Mouse (Mus musculus): ENCODE results near the gene Ptpn13.

GRCm38 (mm10) chr5:103501839-103502238 is 76.8 kb downstream of the Ptpn13 start:
- TF ChIP-seq CTCF (IDR thresholded peaks at IDR 0.05 in 2 of 3, conservative IDR thresholded peaks at IDR 0.05 in 1 of 3; ENCODE audit: control insufficient read depth in 1 of 3, insufficient read depth in 1 of 3, low read depth in 2 of 3, low read length in 3 of 3, poor library complexity in 1 of 3, severe bottlenecking in 1 of 3) (no peak), USF2 (IDR thresholded peaks at IDR 0.05; ENCODE audit: borderline replicate concordance in 1 of 2, insufficient read depth in 1 of 2, low read depth in 1 of 2, low read length in 2 of 2) (no peak), KAT2A (conservative IDR thresholded peaks at IDR 0.05; ENCODE audit: low read depth, low read length) (no peak), EP300 (IDR thresholded peaks at IDR 0.05; ENCODE audit: low read depth in 1 of 2, low read length in 2 of 2) (peak; percentile 27 to 70; a peak in 3 of 4 replicates), BHLHE40 (IDR thresholded peaks at IDR 0.05; ENCODE audit: borderline replicate concordance, low read depth, low read length) (no peak), TAL1 (IDR thresholded peaks at IDR 0.05; ENCODE audit: low read length) (peak; percentile 60), POLR2AphosphoS2 (IDR thresholded peaks at IDR 0.05; ENCODE audit: low read length) (no peak), ZMIZ1 (IDR thresholded peaks at IDR 0.05; ENCODE audit: low read depth, low read length) (no peak), RAD21 (IDR thresholded peaks at IDR 0.05; ENCODE audit: low read depth, low read length) (no peak)

All from MEL (cell line).